Mouse (Mus musculus): ENCODE measurements at regions not wholly inside any gene's neighbourhood (a gene's known extent, or its start where the extent isn't known, plus 50 kb on each side); places are given as distances from the start of the nearest gene placed in this dataset.

DNA sequence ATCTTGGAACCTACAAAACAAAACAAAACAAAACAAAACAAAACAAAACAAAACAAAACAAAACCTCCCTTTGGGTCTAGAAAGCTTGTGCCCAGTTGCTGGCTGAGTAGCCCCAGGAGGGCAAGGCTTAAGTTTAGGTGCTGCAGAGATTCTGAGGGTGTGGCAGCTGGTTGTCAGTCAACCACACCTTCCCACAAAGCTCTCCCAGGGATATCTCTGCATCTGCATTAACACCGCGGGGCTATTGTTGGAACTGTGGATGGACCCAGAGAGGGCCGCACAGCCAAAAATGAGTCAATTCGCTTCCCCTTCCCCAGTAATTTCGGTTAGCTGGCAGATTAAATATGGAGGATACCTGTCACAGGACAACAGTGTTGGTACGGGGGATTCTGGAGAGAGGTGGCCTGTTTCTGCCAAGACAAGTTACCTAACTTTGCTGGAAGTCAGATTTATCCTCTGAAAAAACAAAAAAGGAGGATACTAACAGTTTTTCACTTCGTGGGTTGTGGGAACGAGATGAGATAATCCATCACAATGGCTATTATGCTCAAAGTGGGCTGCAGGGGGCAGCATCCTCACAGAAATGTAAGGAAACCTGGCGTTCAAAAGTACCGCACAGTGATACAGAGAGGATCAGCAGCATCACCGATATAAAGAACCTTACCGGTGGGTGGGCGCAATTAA lies 96.7 kb downstream of the 1500009L16Rik start:
- Histone ChIP-seq H3K4me3 (peak overlapping the region; percentile 1; the same call in 1 of the 2 replicates), H3K27ac (no peak overlapping the region)
- peak; percentile 78 to 88 for DNase-seq (ENCODE audit: low spot score in 2 of 2)
- peak; percentile 92 for TF ChIP-seq CTCF (conservative IDR thresholded peaks at IDR 0.05)

DNA sequence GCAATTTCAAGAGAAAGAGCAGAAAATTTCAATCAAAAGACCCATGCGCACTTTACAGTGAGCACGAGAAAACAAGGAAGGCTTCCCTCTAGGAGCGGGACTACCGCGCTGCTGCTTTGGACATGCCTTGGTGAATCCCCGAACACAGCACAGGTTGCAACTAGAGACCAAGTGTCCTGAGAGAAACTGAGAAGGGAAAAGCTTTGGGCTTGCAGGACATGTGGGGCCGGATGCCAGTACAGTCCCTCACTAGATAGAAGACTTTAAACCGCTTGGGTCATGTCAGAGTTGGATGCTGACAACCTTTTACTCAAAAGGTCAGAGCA lies 97.2 kb downstream of the 1500009L16Rik start:
- no peak overlapping the region for H3K27ac ChIP-seq
- TF ChIP-seq CTCF (conservative IDR thresholded peaks at IDR 0.05): no peak

DNA sequence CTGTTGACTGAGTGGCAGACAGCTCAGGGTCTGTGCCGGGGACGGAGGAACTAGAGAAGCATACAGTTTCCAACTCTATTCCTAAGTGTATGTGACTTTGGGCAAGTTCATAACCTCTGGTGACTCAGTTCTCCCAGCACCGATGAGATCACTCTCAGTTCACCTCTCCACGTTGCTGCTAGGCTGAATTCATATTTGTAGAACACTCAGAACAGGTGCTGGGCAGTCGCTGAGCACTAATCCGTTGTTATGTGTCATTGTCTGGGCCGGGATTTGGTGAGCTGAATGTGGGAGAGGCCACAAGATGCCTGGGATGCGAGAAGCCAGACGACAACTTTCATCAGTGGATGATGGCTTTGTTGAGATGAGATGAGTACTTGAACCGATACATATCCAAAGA lies 98.4 kb downstream of the 1500009L16Rik start:
- no peak for DNase-seq (ENCODE audit: low spot score in 2 of 2)
- Histone ChIP-seq H3K4me3 (no peak overlapping the region), H3K27ac (no peak overlapping the region)
- TF ChIP-seq CTCF (conservative IDR thresholded peaks at IDR 0.05): no peak

More for the DNA sequence above, 97.2 kb downstream of the 1500009L16Rik start:
- no peak for DNase-seq (ENCODE audit: low spot score in 2 of 2)
- H3K4me3 ChIP-seq: peak overlapping the region; percentile 1; the same call in 1 of the 2 replicates

DNA sequence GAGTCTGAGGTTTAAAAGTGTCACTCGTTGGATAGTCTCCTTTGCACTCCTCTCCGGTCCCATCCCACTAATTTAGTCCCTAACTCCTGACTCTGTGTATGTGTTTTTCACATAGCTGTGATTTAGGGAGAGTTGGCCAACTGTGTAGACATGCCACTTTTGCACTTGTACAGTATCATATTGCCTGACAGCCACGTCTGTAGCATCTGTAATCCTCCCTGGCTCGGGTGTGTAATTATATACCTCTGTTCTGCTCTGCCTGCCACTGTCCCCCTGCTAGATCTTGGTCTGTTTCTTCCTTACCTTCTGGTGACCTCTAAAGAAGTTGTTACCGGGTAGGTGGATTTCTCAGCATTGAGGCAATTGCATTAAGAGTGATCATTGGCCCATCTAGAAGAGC lies 103.4 kb downstream of the 1500009L16Rik start:
- no peak for DNase-seq (ENCODE audit: low spot score in 2 of 2)
- Histone ChIP-seq H3K27ac (no peak overlapping the region), H3K4me3 (no peak overlapping the region)
- TF ChIP-seq CTCF (conservative IDR thresholded peaks at IDR 0.05): no peak

GRCm38 (mm10) chr10:83836351-83836750 lies 113.7 kb downstream of the 1500009L16Rik start:
- no peak for DNase-seq (ENCODE audit: low spot score in 2 of 2)
- TF ChIP-seq CTCF (conservative IDR thresholded peaks at IDR 0.05): no peak
- Histone ChIP-seq H3K4me3 (no peak overlapping the region), H3K27ac (peak overlapping the region; percentile 36; the same call in 1 of the 2 replicates)

- no peak for TF ChIP-seq CTCF (conservative IDR thresholded peaks at IDR 0.05)
- no peak overlapping the region for H3K27ac ChIP-seq
- no peak overlapping the region for H3K4me3 ChIP-seq
- no peak for DNase-seq (ENCODE audit: low spot score in 2 of 2)
Observed at GRCm38 (mm10) chr10:83840226-83840625, 117.6 kb downstream of the 1500009L16Rik start.

GRCm38 (mm10) chr10:83850881-83851280 lies 128.2 kb downstream of the 1500009L16Rik start:
- no peak overlapping the region for H3K4me3 ChIP-seq
- H3K27ac ChIP-seq: no peak overlapping the region
- no peak for TF ChIP-seq CTCF (conservative IDR thresholded peaks at IDR 0.05)
- no peak for DNase-seq (ENCODE audit: low spot score in 2 of 2)

- TF ChIP-seq CTCF (conservative IDR thresholded peaks at IDR 0.05): no peak
- peak in 1 of 2 experiments; percentile 13 for DNase-seq (ENCODE audit: low spot score in 2 of 2)
- no peak overlapping the region for H3K27ac ChIP-seq
- no peak overlapping the region for H3K4me3 ChIP-seq
Observed at GRCm38 (mm10) chr10:83852194-83852593, 129.5 kb downstream of the 1500009L16Rik start.

DNA sequence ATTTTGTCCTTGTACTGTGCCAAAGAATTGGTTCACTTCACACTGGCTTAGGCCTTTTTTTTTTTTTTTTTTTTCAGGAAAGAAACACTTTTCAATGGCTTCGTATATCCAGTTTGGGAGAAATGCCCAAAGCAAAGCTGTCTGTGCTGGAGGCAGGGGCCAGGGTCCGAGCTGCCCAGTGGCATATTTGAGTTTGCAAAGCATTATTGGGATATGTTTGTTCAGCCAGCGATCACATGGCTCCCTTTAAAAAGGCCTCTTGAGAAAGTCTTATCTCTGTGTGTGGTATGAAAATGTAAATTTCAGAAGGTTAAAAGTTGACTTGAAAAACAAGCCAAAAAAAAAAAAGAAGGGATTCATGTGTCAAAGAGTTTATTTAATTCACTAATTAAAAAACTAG lies 130.1 kb downstream of the 1500009L16Rik start:
- Histone ChIP-seq H3K27ac (no peak overlapping the region), H3K4me3 (no peak overlapping the region)
- no peak for DNase-seq (ENCODE audit: low spot score in 2 of 2)
- no peak for TF ChIP-seq CTCF (conservative IDR thresholded peaks at IDR 0.05)

- Histone ChIP-seq H3K27ac (peak overlapping the region; percentile 11; the same call in 1 of the 2 replicates), H3K4me3 (no peak overlapping the region)
- DNase-seq (ENCODE audit: low spot score in 2 of 2): no peak
- TF ChIP-seq CTCF (conservative IDR thresholded peaks at IDR 0.05): no peak
Observed at GRCm38 (mm10) chr10:83857794-83858442, 135.3 kb downstream of the 1500009L16Rik start.

GRCm38 (mm10) chr10:83858689-83859088 lies 136.0 kb downstream of the 1500009L16Rik start:
- H3K4me3 ChIP-seq: no peak overlapping the region
- no peak for TF ChIP-seq CTCF (conservative IDR thresholded peaks at IDR 0.05)
- H3K27ac ChIP-seq: peak overlapping the region; percentile 11; the same call in 1 of the 2 replicates
- no peak for DNase-seq (ENCODE audit: low spot score in 2 of 2)

GRCm38 (mm10) chr10:83859633-83860032 lies 137.0 kb downstream of the 1500009L16Rik start:
- TF ChIP-seq CTCF (conservative IDR thresholded peaks at IDR 0.05): no peak
- H3K27ac ChIP-seq: no peak overlapping the region
- no peak overlapping the region for H3K4me3 ChIP-seq
- no peak for DNase-seq (ENCODE audit: low spot score in 2 of 2)

GRCm38 (mm10) chr10:83861574-83862190 lies 139.0 kb downstream of the 1500009L16Rik start:
- Histone ChIP-seq H3K27ac (no peak overlapping the region), H3K4me3 (no peak overlapping the region)
- DNase-seq (ENCODE audit: low spot score in 2 of 2): no peak
- no peak for TF ChIP-seq CTCF (conservative IDR thresholded peaks at IDR 0.05)

Measured in layer of hippocampus, adult 2 months (tissue).